Mouse (Mus musculus) C2C12 (cell line): ENCODE measurements around the gene Gm21897.
"Not testable (repeated sequence)": the region's sequence is repeated elsewhere in the genome, so short reads cannot be mapped to it uniquely, and the experiment has no call there.

Experiments used
- CTCF ChIP-seq: IDR thresholded peaks from one replicate; pipeline ENCODE4 v1.5.1; 2011; ENCODE audit not compliant: control insufficient read depth, insufficient read depth, insufficient read length
- MAX ChIP-seq: IDR thresholded peaks from one replicate; pipeline ENCODE4 v1.6.1; 2011; ENCODE audit warnings: mild to moderate bottlenecking, control low read depth
- MYOG ChIP-seq: IDR thresholded peaks from one replicate; pipeline ENCODE4 v1.6.1; 2011; ENCODE audit not compliant: control insufficient read depth, insufficient read length; ENCODE audit errors: extremely low read depth

- not testable (repeated sequence) for TF ChIP-seq CTCF, MYOG, MAX
Measured at GRCm38 (mm10) chr16:15317158-15317557, at the start of gene Gm21897.
